Mouse (Mus musculus) gastrocnemius, postnatal 4 days (tissue): ENCODE measurements around the gene Tesc. TPM values are rescaled to one million over a fixed set of nuclear protein-coding genes. Genes with fewer than 3 reads are reported as not detected.

Experiments
- DNase-seq, 2 experiments: peaks; one replicate each; pipeline ENCODE4 v3.0.0; 2021 to 2022; ENCODE audit warnings: low spot score in 2 of 2, mixed read lengths in 2 of 2
- total RNA-seq, 2 experiments: library from RNA; stranded (reverse); gene quantifications; 2 replicates each; pipeline ENCODE4 v1.2.3; 2021

The Tesc gene
- total RNA-seq, 2 experiments from 2014 or later, result 0.88 to 0.96 TPM

DNA sequence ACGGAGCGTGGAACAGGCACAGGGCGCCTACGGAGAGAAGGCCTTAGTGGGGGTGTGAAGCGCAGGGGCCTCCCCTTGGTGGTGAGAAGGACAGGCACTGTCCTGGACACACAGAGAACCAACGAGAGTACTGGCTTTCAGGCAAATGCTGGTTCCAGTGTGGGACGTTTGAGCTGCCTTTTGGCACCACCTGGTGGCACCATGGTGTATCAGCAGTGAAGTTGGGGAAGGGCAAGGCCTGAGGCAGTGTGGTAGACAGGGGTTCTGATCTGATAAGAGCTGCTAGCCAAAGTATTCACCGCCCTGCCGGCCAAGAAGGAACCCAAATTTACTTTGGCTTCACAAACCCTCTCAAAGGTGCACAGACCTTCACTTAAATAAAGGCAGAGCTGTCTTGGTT, 41.8 kb downstream of the Tesc start:
- peak in 1 of 2 experiments; percentile 53 for DNase-seq

GRCm38 (mm10) chr5:118071766-118072165, 44.2 kb downstream of the Tesc start:
- DNase-seq, result no peak

DNA sequence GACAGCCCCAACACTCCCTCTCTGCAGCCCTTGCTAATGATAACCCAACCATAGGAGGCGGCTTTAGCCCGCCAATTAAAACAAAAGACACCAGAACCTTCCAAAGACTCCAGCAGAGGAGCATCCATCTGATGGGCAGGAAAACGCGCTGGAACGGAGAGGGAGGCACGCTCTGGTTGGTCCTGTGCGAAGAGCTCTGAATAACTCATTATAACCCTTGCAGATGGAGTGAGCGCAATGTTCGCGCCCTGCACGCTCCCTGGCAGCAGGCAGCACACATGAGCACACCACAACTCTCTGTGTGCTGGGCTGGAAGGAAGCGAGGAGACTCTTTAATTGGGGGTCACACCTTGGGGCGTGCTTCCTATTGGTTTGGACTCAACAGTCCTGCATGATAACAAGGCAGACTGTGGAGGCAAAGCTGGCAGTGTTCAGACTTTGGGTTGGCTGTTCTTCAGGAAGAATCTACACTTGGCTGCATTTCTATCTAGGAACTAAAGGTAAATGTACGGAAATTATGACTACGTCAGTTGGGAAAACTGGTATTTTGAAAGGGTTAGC, 45.8 kb downstream of the Tesc start:
- DNase-seq, result no peak

GRCm38 (mm10) chr5:118076721-118077592, 49.4 kb downstream of the Tesc start:
- DNase-seq, result no peak

GRCm38 (mm10) chr5:118078550-118078949, 51.0 kb downstream of the Tesc start:
- no peak for DNase-seq

DNA sequence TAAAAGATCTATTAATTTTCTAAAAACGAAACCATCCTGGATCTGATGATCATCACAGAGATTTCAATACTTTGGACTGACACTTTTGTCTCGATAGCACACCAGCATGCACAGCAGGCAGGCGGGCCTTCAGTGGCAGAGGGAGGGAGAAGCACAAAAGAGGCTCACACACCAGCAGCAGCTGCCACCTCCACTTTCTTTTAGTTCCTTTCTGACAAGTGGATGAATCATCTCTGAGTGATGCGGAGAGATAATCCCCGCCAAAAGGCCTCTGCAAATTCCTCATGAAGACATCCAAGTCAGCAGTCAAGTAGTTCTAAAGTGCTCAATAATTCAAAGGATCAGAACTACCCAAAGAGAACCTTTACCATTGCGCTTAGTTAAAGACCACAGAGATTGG, 51.8 kb downstream of the Tesc start:
- DNase-seq, result no peak

DNA sequence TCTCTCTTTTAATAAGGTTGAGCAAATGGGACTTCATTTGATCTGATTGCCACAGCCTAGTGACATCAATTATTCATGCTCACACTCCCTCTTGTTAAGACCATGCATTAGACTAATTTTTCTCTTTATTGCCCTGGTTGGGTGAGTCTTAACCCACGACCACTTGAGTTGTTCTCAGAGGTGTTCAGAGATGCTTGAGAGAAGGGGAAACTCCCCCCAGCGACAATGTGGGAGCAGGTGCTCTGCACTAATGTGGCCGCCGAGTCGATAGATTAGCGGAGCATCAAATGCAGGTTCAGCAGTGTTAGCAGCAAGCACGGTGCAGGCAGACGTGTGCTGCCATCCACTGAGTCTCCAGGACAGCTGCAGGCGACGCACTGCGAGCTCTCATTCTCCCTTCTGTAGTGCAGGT, 52.3 kb downstream of the Tesc start:
- no peak for DNase-seq

DNA sequence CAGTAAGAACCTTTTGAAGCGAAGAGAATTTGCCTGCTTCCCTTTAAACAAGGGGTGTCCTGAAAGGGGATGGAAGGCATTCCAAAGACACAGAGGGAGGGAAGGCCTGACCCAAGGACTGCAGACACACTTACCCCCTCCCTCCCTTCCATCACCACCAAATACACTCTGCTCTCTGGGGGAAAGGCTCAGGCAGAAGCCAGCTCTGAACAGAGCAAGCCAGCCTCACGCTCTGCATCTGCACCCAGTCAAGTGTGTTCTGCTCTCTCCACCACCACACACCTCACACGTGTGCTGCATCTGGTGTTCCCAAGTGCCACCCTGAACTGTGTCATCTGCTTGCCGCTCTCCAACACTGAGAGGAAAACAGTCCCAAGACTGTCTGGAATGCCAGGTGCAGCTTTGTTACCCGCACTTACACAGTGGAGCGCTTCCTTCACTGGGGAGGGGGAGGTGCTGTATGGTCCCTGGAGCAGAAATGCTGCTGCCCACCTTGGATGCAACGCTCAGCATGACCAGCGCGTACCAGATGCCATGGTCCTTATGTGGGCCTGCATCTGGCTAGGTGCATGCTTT, 53.9 kb downstream of the Tesc start:
- DNase-seq, result no peak

DNA sequence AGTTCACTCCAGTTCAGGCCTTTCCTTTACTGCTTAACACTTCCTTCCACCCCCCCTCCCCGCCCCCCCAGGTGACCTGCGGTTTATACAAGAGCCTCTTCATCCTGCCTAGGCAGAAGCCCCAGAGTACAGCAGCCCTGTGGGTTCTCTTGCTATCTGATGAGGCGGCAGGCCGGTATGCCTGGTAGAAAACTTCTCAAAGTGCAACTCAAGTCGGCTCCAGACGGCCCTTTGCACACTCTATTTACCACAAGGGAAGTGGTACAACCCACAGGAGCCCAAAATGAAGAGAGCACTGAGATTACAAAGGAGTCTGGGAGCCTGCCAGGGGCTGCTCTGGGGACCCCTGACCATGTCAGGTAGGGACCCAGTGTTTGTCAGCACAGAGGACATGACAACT, 54.5 kb downstream of the Tesc start:
- no peak for DNase-seq

DNA sequence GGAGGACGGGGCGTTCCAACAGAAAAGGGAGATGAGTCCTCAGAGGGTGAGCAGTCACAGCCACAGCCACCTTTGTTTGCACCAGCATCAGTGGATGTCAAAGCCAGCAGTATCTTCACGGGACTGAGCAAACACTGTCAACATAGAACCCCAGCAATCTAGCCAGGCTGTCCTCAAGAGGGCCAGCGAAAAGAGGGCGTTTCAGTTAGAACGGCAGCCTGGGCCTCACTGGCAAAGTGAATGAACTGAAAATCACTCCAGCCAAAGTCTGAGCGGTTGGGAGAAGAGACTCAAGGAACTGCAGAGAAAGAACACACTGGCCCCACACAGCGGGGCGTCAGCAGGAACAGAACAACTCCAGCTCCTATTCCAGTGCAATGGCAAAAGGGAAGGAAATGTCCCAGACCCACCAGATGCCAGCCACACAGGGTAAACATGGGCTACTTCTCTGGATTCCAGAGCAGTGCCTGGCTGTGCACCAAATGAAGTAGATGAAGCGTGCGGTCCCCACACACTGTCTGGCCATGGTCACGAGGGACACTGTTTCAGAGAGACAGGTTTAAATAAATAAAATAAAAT, 55.6 kb downstream of the Tesc start:
- no peak for DNase-seq

DNA sequence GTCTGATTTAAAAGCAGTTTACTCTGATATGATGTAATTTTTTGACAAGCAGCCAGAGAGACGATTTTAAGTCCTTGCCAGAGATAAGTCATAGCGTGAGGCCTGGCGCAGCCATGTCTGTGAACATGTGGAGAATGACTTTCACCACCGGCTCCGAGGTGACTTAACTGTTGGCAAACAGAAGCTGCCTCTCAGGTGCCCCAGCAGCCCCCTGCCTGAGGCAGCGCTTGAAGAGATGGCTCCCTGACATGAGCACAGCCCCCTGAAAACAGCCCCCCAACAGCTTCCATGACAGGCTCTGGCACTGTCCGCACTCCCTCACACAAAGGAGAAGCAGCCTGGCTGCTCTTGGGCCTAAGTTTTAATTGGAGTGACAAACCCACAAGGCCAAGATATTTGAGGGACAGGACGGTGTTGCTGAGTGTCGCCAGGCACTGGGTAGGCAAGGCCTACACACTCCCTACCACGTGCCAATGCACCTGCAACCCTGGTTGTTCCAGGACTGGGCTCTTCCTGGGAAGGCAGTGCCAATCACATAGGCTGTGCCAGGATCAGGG, 56.7 kb downstream of the Tesc start:
- no peak for DNase-seq

DNA sequence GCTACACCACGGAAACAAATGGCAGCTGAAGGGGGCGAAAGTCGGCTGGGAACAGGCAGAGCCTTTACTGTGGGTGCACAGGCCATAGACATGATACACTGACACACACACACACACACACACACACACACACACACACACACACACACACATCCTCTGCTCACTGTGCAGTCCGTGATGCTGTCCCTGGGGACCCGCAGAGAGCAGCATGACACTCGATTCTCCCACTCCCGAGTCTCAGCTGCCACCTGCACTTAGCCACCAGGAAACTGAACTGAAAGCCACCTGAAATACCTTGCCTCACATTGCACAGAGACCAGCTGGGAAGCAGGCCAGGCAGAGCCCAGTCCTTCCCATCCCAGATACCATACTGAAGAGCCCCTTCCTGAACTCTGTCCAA, 57.8 kb downstream of the Tesc start:
- no peak for DNase-seq

DNA sequence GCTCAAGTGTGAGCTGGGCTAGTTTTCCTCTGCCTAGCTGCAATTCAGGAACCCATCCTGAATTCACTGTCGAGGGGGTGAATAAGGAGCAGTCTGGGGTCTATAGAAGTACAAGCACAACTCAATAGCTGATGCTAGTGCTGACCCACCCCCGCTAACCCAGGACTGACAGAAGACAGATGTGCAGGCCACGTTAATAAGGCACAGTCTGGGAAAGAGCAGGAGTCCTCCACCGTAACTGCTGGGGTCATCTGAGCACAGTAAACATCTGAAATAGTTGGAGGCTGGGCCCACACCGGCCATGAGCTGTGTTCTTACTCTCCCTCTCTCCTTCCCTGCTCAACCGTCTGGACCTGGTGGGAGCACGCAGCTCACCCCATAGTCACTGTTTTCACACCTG, 59.4 kb downstream of the Tesc start:
- DNase-seq, result no peak

DNA sequence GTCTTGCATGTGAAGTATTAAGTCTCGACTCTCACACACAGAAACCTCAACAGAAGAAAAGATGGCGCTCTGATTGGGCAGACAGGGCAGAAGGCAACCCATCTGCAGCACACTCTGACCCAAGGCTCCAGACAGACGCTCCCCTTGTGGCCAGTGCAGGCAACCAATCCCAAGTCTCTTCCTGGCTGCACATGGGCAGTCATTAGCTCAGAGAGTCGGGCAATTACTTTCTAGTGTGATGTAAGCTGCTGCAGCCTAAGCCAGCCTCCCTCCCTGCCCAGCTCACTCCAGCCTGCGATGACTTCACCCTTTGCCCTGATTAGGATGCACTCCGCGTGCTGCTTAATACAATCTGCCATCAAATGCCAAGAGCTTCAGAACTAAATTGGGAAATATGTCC, 61.6 kb downstream of the Tesc start:
- DNase-seq, result no peak

GRCm38 (mm10) chr5:118090101-118090500, 62.6 kb downstream of the Tesc start:
- no peak for DNase-seq

GRCm38 (mm10) chr5:118090837-118091236, 63.3 kb downstream of the Tesc start:
- DNase-seq, result no peak

- no peak for DNase-seq
These were observed 65.9 kb downstream of the Tesc start for GRCm38 (mm10) chr5:118093321-118094035.

- no peak for DNase-seq
These were observed 67.9 kb downstream of the Tesc start for GRCm38 (mm10) chr5:118095433-118095832.

DNA sequence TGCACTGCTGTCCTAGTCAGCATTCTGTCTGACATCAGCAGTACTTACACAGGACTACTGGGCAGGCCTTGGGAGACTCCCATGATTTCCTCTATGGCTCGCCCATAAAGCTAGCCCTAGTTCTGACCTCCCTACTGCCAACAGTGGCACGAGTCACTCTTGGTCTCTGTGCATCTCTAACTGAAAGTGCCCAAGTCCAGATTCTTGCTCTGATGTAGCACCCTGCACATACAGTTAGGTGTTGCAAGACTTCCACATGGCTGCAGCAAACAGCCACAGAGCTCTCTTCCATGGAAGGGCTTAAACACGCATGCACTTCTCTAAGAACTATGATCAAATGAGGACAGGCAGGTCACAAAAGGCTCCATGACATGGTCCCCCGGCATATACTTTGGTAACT, 68.3 kb downstream of the Tesc start:
- DNase-seq, result no peak

GRCm38 (mm10) chr5:118096317-118096716, 68.8 kb downstream of the Tesc start:
- no peak for DNase-seq
